Mouse (Mus musculus): ENCODE measurements around the gene Dzip1.

GRCm38 (mm10) chr14:118856563-118856962 is 68.7 kb downstream of the Dzip1 start:
- TF ChIP-seq POLR2A (IDR thresholded peaks at IDR 0.05; ENCODE audit: low read depth, low read length) (no peak), CTCF (IDR thresholded peaks at IDR 0.05; ENCODE audit: extremely low read depth, insufficient read depth, insufficient read length, insufficient replicate concordance) (no peak)
